Mouse (Mus musculus) kidney, adult 2 months (tissue): ENCODE measurements at regions not wholly inside any gene's neighbourhood (a gene's known extent, or its start where the extent isn't known, plus 50 kb on each side); places are given as distances from the start of the nearest gene placed in this dataset.

Source experiments
- CTCF ChIP-seq: fragments of 200-500 bp; conservative IDR thresholded peaks from 2 replicates; pipeline ENCODE4 v1.5.1; 2011; ENCODE audit warnings: low read depth, mild to moderate bottlenecking, control low read depth, low read length, moderate library complexity, mixed read lengths; ENCODE audit not compliant: insufficient read depth, insufficient read length
- POLR2A ChIP-seq: fragments of 200-500 bp; IDR thresholded peaks from one replicate; pipeline ENCODE4 v1.6.1; 2011; ENCODE audit warnings: low read depth, low read length, control low read depth

DNA sequence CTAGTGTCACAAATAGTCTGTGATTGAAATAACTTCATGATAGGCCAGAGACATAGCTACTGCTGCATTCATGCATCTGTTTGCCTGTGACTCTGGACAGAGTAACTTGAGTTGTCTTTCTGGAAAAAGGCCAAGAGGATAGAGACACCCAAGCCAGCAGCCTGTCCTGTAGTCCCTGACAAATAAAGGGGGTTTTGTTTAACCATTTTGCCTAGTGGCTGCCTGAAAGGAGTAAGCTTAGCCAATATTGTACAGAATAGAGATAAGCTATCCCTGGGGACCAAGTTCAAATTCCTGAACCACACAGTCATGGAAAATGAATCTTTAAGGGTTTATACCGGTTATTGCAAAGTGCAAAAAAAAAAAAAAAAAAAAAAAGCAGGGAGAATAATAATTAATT, 372.8 kb upstream of the Epha7 start:
- no peak for TF ChIP-seq POLR2A
- TF ChIP-seq CTCF, result no peak
